Mouse (Mus musculus) common myeloid progenitor, adult 5-6 weeks (primary cell): Measurements from ENCODE around the gene Gm20498. TPM values are rescaled to one million over a fixed set of nuclear protein-coding genes. Genes with fewer than 3 reads are reported as not detected.
"Not testable (repeated sequence)": the region's sequence is repeated elsewhere in the genome, so short reads cannot be mapped to it uniquely, and the experiment has no call there.

Source experiments
- ATAC-seq: replicated peaks from 2 replicates; pipeline ENCODE4 v1.8.0; 2016; ENCODE audit warnings: low read depth, mild to moderate bottlenecking, moderate TSS enrichment, inconsistent platforms; ENCODE audit not compliant: poor library complexity, severe bottlenecking
- total RNA-seq: library from RNA; stranded (forward); fragments of 200-1000, 187-1606 nt; gene quantifications from 2 replicates; pipeline ENCODE4 v1.2.3, GENCODE M21; 2017

Gm20498 gene
- total RNA-seq: 24.3 and 24.4 TPM in 2 replicates

DNA sequence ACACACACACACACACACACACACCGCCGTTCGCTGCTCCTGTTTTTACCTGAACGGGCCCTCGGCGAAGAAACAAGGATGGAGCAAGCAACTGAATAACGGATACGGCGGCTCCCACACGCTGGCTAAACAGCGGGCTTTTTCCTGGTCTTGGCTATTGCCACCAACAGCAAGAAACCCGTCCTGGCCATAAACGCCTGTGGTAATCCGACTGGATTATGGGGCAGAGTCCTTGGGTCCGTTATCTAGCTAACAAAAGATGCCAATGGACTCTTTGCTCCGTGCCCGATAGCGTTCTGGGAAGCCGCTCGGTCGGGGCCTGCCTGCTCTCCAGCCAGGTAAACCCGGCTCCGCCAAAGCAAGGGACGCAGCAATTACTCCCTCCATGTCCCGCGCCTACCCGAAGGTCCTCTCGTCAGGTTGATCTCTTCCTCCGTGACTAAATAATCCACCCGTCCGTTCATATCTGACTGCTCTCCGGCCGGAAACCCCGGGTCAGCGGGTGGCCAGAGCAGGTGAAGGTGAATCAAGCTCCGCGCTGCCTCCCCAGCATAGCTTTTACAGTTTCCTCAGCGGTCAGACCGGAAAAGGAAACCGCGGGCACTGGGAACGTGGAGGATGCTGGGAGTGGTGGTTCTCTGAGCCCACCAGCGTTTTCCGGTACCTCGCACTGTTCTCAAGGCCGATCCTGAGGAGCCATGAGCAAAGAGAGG is at the start of gene Gm20498, which contains the start of gene Synj2bp:
TSS of gene Gm20498 (minus strand) at position 590 of the 713 bp plus-strand sequence.
TSS of gene Synj2bp (minus strand) at position 596 of the 713 bp plus-strand sequence.
- ATAC-seq: peak; percentile 96

DNA sequence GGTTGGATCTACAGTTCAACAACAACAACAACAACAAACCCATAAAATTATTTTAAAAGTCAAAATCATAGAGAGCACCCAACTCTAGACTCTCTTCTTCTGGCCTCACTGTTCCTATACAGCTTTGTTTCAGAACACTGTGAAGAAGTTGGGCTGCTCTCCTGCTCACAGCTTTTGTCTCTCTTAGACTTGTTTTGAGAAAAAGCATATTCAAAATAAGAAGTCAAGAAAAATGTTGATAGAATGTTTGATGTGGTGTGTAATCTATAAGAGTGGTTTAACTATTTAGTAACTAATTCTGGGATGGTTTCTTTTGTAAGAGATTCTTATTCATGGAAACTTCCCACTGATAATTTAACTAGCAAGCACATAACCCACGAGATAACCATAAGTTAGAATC is 35.7 kb upstream of the Gm20498 start, which contains the start of gene Adam21:
TSS of gene Adam21 (minus strand) at position 101 of the 400 bp plus-strand sequence.
- no peak for ATAC-seq

DNA sequence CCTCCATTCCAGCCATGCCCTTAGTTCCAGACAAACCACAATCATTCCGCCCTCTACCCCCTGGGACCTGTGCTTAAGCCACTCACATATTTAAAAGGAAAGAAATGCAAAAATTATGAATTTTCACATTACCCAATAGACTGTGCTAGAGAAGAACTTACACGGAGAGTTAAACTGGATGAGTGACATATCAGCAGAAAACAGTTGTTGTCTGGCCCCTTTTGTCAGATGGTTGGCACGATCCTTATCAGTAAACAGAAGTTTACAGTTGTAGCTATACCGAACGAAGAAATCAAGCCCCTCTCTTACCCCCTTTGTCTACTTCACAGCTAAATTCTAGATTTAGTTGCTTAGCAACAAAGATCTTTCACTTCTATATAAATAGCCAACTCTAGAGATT is 35.2 kb upstream of the Gm20498 start:
- ATAC-seq: no peak

DNA sequence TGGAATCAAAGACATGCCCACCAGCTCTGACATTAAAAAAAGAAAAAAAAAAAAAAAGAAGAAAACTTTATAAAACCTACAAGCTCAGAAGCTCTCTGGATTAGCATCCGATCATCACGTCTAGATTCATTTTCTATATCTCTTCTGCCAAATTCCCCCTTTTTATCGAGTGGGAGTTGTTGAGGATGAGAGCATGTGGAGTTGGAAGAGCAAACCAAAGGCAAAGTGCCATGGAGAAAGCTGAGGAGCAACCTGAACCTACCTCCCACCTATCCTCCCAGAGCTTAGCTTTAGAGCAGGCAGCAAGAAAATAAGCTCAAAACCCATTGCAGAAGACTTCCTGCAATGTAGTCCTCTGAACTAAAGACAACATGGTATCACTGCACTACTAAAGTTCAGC is 31.5 kb upstream of the Gm20498 start:
- no peak for ATAC-seq

DNA sequence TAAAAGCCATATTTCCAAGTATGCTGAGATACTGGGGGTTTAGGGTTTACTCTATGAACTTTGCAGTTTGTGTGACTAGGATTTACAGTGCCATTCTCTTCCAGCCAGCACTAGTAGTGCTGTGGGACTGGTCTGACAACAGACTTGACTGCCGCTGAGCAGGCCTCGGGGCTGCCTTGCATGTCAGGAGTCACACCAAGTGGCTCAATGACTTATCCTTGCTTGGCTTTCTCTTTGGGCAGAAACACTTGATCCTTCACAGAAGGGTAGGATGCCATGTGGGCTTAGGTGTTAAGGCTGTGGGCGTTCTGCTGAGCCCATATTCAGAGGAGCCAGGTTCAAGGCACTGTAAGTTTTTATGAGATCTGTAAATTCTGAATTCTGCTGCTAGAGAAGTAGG is 16.6 kb upstream of the Gm20498 start:
- no peak for ATAC-seq

DNA sequence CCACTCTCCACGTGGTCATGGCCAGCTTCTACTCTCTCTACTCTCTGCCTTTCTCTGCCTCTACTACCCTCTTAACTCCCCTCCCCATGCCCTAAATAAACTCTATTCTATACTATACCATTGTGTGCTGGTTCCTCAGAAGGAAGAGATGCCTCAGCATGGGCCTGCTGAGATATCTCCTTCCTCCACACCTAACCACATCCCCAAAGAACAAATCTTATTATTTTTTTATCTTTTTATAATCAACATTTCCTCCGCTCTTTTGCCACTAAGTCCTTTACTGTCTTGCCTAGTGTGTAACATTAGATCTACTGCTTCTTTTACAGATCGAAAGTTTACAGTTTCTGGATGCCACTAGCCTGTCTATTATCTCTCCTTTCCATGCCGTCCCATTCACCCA is 14.5 kb upstream of the Gm20498 start:
- ATAC-seq: 0 out of 2 replicates have a peak, but pooled peaks have one; percentile 11

DNA sequence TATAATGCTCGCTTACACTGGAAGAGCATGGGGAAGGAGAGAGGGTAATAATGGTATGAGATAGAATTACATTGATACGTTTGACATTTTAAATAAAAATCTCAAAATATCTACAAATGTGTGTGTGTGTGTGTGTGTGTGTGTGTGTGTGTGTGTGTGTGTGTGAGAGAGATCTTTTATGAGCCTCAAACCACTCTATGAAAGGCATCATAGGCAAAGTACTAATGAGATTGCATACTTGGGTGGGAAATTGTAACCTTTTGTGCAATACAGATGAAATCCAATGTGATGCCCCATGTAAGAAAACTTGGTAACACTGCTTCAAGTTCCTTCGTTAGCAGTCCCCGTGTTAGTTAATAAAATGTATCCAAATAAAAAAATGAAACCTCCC is 319 bp upstream of the Gm20498 start:
- ATAC-seq: no peak

DNA sequence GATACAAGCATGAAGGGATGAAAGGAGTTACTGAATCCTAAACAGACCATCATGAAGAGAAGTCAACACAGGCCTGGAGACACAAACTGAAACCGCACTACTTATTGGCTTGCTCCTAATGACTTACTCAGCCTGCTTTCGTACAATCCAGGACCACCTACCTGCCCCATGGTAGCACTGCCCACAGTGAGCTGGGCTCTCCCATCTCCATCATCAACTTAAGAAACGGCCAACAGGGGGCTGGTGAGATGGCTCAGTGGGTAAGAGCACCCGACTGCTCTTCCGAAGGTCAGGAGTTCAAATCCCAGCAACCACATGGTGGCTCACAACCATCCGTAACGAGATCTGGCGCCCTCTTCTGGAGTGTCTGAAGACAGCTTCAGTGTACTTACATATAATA is 2.1 kb downstream of the Gm20498 start:
- ATAC-seq: not testable (repeated sequence)

DNA sequence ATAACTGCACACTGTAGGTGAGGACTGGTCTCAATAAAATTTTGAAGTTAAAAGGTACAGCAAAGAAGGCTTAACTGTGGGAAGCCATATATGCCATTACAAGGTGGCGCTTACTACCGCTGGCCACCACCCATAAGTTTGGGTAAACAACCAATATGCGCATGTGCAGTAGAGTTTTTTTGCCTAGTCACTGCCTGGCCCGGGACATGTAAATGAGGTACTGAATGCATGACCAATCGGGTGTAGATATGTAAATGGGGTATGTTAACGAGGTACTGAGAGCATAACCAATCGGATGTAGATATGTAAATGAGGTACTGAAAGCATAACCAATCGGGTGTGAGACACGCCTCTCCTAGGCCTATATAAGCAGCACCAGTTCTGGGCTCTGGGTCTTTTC is 35.8 kb downstream of the Gm20498 start:
- not testable (repeated sequence) for ATAC-seq

DNA sequence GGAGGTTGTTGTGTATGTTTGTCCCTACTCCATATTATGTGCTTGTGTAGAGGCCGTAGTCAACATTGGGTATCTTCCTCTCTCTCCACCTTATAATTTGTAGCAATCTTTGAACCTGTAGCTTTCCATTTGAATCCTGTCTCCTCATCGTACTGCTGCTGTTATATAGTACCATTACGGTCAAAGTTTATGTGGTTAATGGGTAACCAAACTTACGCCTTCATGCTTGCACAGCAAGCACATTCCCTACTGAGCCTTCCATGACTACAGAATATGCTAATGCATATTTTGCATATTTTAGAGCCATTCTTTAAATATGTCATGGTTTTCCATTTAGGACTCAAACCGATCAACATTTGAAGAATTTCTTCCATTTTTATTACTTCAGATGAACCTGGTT is 42.2 kb downstream of the Gm20498 start:
- ATAC-seq: no peak

DNA sequence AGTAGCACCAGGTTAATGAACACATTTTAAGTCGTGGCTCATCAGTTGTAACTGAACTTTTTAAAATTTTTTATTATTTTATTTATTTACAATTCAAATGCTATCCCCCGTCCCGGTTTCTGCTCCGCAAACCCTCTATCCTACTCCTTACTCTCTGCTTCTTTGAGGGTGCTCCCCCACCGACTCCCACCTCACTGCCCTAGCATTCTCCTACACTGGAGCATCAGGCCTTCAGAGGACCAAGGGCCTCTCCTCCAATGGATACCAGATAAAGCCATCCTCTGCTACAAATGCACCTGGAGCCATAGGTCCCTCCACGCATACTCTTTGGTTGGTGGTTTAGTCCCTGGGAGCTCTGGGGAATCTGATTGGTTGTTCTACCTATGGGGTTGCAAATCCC is 47.4 kb downstream of the Gm20498 start:
- no peak for ATAC-seq

DNA sequence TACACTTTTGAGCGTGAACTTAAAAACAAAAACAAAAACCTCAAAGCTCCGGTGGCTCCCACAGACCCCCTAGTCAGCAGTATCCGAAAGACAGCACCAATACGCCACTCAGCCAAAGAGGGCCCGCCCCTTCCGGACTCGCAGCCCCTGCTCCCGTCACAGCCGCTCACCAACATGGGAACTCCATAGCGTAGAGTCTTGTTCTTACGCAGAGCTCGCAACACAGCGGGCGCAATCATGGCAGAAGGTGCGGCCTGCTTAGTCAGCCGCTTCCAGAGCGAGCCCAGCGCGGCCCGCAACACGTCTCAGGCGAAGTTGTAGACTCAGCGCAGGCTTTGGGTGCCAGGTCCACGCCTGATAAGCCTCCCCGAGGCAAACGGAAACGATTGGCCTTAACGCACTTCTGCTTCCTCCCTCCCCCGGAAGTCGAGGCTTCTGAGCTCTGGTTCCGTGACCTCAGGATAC is 47.9 kb downstream of the Gm20498 start, which contains the start of gene Cox16:
TSS of gene Cox16 (minus strand) at position 401 of the 465 bp plus-strand sequence.
- ATAC-seq: peak; percentile 98

DNA sequence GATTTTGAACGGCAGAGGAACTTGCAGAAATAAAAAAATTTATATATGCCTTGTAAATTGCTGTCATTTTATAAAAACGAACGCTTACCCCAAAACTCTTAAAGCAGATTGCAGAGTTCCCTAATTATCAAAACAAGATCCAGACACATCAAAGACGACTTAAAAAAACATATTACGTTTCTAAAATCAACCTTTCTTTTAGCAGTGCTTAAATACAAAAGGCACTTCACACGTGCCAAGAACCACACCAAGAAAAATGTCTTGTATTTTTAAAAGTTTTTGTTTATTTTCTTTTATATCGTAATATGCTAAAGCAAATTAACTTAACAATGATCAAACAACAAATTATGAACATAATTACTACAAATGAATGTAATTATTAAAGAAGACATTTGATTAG is 48.5 kb downstream of the Gm20498 start:
- no peak for ATAC-seq

DNA sequence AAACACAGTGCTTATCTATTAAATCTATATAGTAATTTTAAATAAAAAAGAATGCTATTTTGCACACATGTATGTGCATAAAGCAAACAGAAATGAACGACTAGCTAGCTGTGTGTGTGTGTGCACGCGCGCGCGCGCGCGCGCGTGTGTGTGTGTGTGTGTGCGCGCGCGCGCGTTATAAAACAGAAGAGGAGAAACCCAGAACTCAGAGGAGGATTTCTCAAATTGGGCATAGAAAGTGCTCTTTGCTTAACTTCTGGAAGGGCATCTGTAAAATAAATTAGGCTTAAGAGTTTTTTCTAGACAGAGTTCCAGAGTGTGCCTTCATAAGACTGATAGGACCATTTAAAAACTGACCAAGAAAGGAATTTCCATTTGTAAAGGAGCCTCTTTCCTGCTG is 49.0 kb downstream of the Gm20498 start:
- no peak for ATAC-seq

DNA sequence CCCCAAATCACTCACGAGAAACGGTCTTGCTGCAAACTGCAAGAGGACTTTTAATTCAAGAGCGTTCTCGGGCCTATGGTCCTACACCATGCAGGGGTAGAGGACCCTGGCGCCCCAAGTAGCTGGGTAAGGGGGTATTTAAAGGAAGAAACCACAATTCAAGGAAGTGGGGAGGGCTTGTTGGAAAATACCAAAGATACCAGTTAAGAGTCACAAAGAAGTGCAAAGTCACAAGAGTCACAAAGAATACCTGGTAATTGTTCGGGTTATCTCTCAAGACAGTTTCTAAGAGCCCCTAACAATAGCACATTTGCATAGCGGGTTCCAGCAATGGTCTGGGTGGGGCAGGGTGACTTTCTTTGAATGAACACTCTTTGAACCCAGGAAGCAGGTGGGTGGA is 73.7 kb downstream of the Gm20498 start:
- ATAC-seq: not testable (repeated sequence)

DNA sequence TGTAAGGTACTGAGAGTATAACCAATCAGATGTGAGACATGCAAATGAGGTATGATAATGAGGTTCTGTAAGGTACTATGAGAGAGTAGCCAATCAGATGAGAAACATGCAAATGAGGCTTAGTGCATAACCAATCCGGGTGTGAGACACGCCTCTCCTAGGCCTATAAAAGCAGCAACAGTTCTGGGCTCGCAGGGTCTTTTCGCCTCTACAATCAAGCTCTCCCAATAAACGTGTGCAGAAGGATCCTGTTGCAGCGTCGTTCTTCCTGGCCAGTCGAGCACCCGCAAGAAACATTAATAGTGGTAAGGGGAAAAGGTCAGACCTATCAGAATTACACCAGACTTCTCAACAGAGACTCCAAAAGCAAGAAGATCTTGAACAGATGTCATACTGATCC is 93.7 kb downstream of the Gm20498 start:
- not testable (repeated sequence) for ATAC-seq

DNA sequence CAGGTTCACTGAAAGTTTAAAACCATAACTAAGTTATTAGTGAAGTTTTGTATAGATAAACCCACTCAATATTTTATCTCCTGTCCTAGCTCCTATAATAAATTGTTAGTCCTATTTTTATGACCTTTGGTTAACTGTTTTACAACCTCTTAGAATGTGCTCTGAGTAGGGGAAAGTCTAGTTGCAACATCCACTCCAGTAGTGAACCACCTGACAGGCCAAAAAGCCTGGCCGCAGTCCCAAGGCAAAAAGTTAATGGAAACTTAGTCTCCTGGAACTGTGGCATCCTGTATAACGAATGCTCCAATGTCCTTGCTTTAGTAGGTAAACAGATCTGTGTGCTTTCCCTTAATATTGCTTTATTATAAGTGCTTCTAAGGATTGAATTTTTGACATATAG is 97.9 kb downstream of the Gm20498 start:
- not testable (repeated sequence) for ATAC-seq

DNA sequence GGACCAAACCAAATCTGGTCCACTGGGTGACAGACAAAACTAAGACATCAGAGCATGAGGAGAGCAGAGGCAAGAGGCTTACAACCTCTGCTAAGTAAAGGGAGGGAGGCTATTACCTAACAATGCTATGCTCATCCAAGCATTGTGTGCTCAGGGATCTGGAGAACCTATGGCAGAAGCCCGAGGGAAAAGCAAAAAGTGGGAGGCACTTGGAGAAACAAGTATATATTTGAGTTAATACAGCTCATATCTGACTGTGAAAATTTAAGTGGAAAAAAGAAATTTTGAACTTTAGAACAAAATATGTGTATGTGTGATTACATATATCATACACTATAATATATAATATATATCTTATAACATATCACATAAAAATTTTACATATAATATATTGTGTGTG is 110.9 kb downstream of the Gm20498 start, which contains the start of gene Adam4:
TSS of gene Adam4 (minus strand) at position 101 of the 400 bp plus-strand sequence.
- ATAC-seq: no peak

DNA sequence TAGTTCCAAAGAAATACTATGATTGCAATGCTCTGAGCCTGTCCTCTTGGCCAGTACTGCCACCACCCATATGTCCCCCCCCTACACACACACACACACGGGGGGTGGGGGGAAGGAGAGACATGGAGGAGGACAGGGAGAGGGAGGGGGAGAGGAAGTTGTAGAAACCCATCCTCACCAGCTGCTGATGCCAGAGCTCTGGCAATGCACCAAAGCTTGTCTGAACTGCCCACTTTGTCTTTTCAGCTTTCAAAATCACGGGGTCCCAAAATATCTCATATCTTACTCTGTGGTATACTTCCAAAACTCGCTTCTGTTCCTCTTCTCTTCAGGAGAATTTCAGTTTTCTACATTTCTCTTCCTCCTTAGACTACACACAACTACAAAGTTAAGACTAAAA is 119.5 kb downstream of the Gm20498 start:
- no peak for ATAC-seq

DNA sequence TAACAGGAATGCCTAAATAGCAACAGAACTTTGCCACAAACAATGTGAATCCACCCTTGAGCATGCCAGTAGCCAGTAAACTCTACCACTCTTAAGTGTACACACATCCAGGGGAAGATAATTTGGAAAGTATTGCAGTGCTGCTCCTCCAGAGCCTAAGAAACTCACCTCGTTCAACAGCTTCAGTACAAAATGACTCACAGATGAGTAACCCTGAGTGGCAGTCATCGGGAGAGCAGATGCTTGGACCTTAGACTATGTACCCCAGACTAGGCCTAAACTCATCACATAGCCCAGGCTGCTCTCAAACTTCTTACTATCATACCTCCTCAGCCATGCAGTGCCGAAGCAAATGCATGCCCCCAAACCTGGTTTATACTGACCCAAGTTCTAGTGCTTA is 123.7 kb downstream of the Gm20498 start:
- ATAC-seq: no peak

DNA sequence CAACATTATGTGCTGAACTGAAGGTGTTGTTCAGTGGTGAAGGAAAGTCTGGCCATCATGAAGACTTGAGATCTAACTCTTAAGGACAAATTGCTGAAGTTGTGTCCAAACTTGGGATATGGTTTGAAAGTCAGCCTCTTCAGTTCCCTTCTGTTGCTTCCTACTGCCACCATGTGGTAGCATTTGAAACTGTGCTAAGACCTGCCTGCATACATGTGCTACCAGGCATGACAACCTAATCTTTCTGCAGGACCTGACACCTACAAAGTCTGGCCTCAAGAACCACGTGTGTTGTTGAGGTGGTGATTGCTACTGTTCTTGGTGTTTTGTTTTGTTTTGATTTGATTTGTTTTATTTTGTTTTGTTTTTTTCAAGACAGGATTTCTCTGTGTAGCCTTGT is 130.5 kb downstream of the Gm20498 start:
- ATAC-seq: peak; percentile 74; the same call in 1 of the 2 replicates

DNA sequence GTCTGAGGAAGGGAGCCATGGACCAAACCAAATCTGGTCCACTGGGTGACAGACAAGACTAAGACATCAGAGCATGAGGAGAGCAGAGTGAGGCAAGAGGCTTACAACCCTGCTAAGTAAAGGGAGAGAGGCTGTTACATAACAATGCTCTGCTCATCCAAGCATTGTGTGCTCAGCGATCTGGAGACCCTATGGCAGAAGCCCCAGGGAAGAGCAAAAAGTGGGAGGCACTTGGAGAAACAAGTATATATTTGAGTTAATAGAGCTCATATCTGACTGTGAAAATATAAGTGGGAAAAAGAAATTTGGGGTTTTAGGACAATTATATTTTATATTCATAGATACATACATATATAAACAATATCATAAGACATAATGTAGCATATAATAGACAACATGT is 153.3 kb downstream of the Gm20498 start, which contains the start of gene Gm4787:
TSS of gene Gm4787 (minus strand) at position 101 of the 400 bp plus-strand sequence.
- not testable (repeated sequence) for ATAC-seq
